Mouse (Mus musculus) frontal cortex, adult 2 months (tissue): ENCODE data around the gene Kif19a. TPM values are rescaled to one million over a fixed set of nuclear protein-coding genes. Genes with fewer than 3 reads are reported as not detected.

Experiments
- DNase-seq, 2 experiments: peaks; one replicate each; pipeline ENCODE4 v3.0.0; 2022; ENCODE audit warnings: low spot score in 1 of 2; ENCODE audit errors: extremely low spot score in 1 of 2
- polyA plus RNA-seq: library from polyadenylated mRNA; depleted of rRNA; stranded (reverse); fragments of >200 nt; gene quantifications from 2 replicates; pipeline ENCODE4 v1.2.3, GENCODE M21; 2012

Kif19a gene
- polyA plus RNA-seq, 1 experiment, result 5.8 TPM

DNA sequence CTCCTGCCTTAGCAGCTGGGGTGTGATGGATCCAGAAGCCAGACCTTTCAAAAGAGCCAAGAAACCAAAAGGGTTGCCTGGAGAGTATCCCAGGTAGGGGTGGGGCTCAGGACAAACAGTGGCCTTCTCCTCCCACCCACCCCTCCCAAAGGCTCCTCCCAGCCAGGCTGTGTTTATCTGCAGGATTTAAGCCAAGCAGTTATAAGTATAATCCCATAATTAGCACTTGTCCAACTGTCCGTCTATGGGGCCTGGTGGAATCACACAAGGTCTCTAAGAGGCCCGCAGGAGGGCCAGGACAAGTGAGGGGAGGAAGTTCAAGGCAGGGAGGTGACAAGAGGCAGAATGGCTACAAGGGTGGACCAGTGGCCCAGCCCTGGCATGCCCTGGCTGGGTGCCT is 6.7 kb downstream of the Kif19a start:
- DNase-seq, result no peak

DNA sequence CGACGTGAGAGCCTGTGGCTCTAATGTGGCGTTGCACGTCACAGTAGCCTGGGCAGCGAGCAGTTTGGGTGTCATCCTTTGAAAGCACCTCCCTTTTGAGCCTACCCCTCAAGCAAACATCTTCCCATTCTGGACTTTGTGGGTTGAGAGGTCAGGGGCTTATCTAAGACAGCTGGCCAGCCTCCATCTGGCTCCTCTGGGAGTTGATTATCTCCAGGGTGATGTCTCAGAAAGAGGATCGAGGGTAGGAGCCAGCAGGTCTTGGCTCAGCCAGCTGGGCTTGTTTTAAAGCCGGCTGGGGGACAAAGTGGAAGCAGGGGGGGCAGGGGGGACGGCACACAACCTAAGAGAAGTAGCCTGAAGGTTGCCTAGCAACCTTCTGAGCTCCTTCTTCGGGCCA is 14.9 kb downstream of the Kif19a start:
- no peak for DNase-seq

DNA sequence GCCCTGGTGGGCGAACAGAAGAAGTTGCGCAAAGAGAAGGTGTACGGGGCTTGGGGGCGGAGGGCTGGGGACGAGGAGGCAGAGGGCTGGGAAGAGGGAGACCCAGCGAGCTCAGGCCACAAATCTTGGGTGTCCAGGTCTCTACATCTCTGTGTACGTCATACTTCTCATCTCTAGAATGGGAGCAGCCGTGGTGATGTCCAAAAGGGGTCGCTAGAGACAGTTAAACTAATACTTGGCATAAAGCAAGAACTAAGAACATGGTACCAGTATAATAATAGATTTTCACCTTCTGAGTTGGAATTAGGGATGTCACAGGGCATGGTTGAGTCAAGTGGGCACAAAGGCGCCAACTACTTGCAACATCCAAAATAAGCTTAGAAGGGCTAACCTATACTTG is 20.7 kb downstream of the Kif19a start:
- DNase-seq, result peak in 1 of 2 experiments; percentile 20

DNA sequence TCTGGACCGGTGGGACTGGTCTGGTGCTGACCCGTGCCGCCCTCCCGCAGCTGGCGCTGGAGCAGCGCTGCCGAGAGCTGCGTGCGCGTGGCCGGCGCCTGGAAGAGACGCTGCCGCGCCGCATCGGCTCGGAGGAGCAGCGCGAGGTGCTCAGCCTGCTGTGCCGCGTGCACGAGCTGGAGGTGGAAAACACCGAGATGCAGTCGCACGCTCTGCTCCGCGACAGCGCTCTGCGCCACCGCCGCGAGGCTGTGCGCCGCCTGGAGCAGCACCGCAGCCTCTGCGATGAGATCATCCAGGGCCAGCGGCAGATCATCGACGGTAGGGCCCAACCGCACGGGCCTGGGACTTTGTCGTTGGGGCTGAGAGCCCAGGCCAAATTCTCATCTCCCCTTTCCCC is 21.1 kb downstream of the Kif19a start:
- DNase-seq, result peak in 1 of 2 experiments; percentile 67

DNA sequence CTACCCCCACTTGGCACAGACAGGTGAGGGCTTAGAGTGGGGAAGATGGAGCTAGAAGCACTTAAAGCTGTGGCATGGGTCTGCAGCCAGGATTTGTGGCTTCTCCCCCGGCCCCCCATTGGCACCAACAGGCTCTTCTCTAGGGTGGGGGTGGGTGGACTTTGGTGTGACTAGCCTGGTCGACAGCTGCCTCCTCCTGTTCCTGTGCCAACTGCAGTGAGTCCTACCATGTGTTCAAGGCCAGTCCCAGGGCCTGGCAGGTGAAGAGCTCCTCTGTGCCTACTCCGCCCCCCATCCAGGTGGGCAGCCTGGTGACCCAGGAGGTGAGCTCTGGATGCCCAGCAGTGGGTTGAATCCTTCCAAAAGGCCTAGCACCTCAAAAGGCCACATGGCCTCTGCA is 22.4 kb downstream of the Kif19a start:
- DNase-seq, result no peak

DNA sequence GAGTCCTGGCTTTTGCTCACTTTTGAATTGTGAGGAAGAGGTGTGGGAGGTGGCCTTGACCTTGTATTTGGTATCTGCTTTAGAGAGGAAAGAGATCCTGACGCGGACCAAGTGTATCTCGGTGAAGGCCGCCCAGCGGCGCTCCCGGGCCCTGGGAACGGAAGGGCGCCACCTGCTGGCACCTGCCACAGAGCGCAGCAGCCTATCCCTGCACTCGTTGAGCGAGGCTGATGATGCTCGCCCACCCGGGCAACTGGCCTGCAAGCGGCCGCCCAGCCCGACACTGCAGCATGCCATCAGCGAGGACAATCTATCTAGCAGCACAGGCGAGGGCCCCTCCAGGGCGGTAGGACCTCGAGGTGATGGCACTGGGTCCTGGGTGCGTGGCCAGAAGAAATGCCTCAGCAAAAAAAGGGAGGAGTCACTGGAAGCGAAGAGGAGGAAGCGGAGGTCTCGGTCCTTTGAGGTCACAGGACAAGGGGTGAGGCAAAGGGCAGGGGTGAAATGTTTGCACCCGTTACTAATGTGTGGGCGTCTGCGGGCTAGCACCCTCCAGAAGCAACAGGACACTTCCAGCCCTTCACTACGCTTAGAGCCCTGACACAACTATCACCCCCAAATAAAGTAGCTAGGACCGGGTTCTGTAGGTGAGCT is 24.0 kb downstream of the Kif19a start:
- DNase-seq, result peak; percentile 47 to 88

DNA sequence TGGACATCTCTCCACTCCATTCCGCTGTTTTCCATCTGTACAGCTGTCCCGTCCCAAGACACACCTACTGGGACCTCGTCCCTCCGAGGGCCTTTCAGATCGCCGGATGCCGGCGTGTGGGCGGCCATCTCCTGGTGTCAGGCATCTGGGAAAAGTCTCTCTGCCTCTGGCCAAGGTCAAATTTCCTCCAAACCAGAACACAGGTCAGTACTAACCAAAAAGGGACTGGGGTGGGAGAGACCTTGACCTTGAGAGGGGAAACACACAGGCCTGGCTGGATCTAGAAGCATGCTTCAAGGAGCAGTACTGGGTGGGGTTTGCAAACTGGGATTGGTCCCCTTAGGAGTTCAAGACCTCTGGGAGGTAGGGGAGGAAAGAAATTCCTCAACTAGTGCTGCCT is 24.5 kb downstream of the Kif19a start:
- DNase-seq, result no peak

DNA sequence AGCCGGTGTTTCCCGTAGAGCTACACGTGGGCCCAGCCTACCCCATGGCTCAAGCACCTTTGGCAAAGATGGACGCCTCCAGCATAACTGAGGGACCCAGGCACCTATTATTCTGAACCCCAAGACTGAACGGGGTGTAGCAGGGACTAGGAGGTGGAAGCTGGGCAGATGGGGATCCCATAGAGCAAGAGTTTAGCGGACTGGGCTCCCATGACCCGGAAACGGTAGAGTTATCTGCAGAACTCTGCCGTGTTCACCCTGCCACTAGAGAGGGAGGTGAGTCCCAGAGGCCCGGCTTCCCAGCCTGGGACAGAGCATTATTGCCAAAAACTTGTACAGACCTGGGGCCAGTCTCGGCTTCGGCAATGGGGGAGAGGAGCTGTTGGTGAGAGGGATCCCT is 25.0 kb downstream of the Kif19a start:
- no peak for DNase-seq

DNA sequence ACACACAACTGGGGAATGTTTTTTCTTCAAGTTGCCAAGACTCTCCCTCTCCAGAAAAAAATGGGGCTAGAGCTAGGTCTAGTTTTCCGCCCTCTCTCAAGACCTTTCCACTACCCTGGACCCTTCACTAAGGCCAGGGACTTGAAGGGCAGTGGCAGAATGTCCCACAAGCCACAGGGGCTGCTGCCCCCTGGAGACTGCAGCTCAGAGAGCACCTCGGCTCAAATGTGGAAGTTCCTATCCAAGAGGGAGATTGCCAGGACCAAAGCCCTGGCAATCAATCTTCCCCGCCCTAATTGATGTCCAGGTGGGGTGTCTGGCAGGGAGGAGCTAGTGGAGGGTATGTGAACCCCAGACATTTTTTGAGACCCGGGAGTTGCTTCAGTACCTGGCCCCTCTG is 25.7 kb downstream of the Kif19a start:
- DNase-seq, result no peak

DNA sequence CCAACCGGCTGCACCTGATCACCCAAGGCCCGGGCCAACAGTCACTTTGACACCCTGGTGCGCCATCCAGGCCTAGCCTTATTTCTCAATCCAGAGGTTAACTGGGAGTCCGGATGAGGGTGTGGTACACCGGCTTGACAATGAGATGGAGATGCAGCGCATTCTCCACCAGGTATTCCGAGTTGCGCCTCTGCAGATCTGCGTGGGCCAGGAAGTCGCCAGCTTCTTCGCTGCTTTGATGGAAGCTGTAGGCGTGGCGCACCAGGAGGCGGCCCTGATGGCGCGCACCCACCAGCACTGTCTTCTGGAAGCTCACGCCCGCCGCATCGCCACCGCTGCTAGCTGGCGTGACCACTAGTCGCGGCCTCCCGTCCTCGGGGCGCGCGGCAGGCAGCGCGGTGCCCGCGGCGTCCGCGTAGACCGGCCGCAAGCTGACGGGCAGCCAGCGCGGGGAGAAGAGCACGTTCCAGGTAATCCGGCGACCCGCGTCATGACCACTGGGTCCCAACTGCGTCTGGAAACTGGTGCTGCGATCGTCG is 26.2 kb downstream of the Kif19a start:
- peak in 1 of 2 experiments; percentile 46 for DNase-seq

DNA sequence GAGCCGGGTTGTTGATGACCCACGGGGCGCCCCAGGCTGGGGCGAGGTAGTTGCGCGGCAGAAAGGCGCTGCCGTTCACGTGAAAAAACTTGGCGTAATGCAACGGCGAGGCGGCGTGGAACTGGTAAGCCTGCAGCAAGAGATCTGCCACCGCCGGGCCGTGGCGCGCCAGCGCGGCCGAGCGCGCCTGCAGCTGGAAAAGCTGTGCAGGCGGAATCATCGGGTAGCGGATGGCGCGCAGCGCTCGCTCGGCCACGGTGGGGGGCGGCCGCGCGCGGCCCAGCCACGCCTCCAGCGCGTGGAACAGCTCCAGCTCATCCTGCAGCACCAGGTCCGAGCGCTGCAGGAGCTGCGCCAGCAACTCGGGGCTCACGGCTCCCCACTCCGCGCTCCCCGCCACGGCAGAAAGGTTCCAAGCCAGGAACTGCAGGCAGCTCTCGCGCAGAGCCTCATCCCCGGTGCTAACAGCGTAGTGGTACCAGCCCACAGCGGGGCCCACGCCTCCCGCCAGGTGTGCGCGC is 26.8 kb downstream of the Kif19a start:
- peak in 1 of 2 experiments; percentile 53 for DNase-seq

DNA sequence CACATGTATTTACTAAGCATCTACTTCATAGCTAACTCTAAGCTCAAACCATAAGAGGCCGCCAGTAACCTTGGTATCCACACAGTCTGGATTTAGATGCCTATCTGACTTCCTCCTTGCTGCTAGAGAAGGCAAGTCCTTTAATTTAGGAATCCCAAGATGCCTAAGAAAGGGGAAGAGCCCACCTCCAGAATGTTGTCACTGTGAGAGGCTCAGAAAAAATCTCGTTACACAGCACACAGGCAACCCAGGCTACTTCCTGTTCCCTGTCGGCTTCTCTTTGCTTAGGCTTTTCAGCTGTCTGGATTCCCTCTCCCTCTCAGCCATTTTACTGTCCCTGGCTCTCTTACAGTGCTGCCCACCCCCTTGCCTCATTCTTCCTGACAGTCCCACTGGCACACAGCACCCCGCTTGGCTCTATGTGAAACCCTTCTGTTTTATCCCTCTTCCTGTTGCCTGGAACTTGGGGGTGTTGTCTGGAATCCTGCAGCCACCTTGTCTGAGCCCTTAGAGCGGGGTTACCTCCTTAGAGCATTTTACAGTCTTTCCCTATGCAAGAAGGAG is 27.8 kb downstream of the Kif19a start:
- peak in 1 of 2 experiments; percentile 38 for DNase-seq

DNA sequence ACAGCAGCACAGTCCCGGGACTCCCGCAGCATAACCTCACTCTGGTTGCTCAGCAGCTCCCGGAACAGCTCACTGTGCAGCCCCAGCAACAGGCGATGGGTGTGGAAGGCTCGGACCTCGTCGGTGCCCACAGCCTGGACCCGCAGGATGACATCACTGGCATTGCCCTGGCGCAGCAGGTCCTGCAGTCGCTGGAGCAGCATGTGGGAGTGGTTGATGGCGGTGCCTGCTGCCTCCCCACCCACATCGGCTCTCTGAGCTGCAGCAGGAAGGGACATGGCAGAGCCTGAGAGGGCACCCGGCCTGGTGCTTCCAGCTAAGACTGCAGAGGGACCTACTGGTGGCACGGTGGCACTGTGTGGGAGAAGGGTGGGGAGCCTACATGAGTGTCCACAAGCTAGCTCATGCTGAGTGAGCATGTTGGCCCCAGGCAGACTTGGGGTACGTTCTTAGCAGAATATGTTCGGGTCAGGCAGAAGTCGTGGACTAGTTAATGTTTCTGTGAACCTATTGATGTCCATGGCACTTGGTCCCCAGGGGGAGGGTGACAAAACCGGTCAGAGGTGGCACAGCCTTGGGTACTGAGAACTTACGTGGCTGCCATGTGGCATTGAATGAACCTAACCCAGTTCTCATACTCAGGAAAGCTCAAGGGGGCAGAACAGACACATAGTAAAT is 28.8 kb downstream of the Kif19a start:
- DNase-seq, result no peak

DNA sequence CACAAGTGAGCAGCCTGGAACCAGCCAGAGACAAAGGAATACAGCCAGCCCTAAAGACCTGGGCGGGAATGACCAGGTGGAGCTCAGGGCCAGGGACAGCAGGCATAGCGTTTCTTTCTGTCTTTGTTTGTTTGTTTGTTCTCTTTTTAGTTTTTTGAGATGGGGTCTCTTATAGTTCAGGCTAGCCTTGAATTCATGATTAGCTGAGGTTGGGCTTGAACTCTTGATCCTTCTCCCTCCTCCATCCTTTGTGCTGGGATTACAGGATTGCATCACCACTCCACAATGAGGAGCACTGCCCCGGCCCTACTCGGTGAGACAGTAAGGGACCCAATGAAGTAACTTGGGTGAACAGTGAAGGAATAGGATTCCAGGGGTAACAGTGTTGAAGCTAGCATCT is 29.5 kb downstream of the Kif19a start:
- no peak for DNase-seq

DNA sequence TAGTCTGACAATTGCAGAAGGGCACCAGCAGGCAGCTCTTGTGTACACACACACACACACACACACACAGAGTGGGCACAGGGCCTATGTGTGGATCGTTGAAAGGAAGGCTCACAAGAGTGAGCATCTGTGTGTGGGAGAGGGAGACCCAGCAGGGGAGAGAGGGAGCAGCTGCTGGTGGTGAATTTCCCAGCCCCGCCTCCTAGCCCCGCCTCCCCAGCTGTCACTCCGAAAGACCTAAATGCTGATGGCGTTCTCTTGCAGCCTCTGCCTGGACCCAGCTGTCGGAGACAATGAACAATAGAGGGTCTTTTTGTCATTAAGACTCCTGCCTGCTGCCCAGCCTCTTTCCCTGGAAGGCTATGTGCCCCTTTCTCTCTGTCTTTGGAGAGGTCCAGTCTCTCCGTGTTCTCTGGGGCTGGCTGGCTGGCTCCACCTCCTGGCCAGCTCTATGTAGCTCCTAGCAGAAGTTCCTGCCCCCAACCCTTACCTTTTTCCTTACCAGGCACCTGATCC is 30.1 kb downstream of the Kif19a start:
- DNase-seq, result peak; percentile 91 to 96

DNA sequence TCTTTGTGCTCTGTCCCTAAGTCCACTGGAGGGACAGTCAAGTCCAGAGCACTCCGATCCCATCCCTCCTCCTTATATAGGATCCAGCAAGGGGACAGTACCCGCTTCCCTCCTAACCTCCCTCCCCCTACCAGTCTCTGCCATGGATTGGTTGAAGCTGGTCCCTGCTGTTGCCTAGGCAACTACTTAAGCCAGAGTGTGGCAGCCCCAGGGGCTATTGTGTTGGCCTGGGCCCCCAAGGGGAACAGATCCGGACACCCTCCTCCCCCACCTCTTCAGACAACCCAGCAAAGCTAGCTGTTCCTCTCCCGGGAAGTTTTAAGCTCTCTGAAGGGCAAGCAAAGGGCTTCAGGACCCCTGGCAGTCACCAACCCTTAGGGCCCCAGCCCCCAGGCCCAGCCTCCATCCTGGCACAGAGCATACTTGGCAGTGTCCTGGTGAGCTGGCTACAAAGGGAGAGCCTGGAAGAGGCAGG is 30.7 kb downstream of the Kif19a start, which contains the start of gene Btbd17:
Gene Btbd17, minus strand, starts transcription at position 98 of the 475 bp plus-strand sequence.
- DNase-seq, result peak; percentile 43 to 51

DNA sequence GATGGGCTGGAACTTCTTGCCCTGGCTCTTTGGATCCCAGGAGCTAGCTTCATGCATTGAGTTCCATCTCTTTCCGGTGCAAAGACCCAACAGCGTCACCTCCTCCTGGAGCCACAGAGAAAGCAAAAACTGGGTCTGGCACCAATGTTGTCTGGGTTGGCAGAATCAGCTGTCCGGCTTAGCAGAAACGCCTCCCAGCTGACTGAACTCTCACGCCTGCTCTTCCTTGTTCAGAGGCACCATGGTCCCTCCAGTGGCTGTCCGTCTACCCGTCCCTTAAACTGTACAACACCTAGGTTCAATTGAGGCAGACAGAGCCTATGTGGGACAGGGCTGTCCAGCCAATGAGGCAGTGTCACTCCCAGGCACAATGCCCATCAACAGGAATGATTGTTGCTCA is 32.0 kb downstream of the Kif19a start:
- DNase-seq, result no peak

DNA sequence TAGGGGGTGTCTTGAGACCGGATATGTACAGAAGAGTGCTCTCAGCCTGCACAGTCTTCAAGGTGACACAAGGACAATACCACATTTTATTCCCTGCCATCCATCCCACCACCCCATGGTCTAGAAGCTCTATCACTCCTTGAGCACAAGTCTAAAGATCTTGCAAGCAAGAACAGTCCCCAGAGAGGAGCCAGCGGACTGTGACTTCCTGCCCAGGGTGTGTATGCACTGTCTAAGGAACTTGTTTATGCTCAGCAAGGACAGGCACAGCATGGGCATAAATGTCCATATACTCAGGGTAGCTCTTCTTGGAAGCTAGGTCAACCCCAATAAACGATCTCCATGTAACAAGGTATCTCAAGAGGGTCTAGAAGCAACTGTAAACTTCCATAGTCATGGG is 32.8 kb downstream of the Kif19a start:
- no peak for DNase-seq

DNA sequence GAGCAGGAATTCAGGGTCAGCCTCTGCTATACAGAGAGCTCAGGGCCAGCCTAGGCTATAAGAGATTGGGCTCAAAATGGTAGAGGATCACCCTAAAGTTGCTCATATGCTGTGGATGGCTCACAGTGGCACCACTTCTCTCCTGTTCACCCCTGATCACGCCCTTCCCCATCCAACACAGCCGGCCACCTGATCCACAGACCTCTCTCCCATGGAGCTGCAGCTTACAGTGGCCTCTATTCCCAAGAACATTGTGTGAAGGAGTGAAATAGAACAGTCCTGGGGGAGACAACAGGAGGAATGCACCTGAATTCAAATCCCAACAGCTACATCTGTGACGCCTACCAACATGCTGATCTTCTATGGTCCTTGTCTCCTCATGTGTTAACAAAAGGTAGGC is 33.4 kb downstream of the Kif19a start, which contains the start of gene Gpr142:
Gene Gpr142, plus strand, starts transcription at position 301 of the 400 bp plus-strand sequence.
- no peak for DNase-seq

DNA sequence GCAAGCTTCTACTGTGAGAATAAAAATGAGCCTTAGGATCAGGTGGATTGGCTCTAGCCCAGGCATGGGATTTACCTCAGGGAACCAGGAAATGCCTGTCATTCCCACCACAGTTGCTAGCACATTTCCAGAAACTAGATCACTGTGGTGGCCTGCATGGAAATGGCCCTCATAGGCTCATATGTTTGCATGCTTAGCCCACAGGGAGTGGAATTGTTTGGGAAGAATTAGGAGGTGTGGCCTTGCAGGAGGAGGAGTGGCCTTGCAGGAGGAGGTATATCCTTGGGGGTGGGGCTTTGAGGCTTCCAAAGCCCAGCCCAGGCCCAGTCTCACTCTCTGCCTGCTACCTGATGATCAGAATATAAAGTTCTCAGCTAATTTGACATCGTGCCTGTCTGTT is 36.7 kb downstream of the Kif19a start:
- no peak for DNase-seq
